Mouse (Mus musculus) liver, embryonic 14 days (tissue): ENCODE data around the gene Tmc8. TPM values are rescaled to one million over a fixed set of nuclear protein-coding genes. Genes with fewer than 3 reads are reported as not detected.

Experiments used
- polyA plus RNA-seq: library from polyadenylated mRNA; depleted of rRNA; stranded (reverse); fragments of >200 nt; gene quantifications from 2 replicates; pipeline ENCODE4 v1.2.3, GENCODE M21; 2012; rRNA removed

Tmc8 gene
- polyA plus RNA-seq: 21.0 and 30.8 TPM in 2 replicates

GRCm38 (mm10) chr11:117781993-117782704 is at the start of gene Tmc8, which contains the start of gene Tmc6:
Tmc8 (plus strand) TSS chr11:117782076.
Tmc6 (minus strand) TSS chr11:117782198.

GRCm38 (mm10) chr11:117797511-117798159 is 15.8 kb downstream of the Tmc8 start, which contains the start of gene 6030468B19Rik:
6030468B19Rik (plus strand) TSS chr11:117797660.

GRCm38 (mm10) chr11:117809407-117810311 is 27.8 kb downstream of the Tmc8 start, which contains the start of the genes Gm20708 and Syngr2:
Gm20708 (plus strand) TSS chr11:117809668.
Syngr2 (plus strand) TSS chr11:117809668.

GRCm38 (mm10) chr11:117825333-117826101 is 43.6 kb downstream of the Tmc8 start, which contains the start of the genes Afmid and Tk1:
Afmid (plus strand) TSS chr11:117825924.
Tk1 (minus strand) TSS chr11:117826092.

Other genes with a start within 250 kb of the Tmc8 start
- gene Tnrc6c, start 127.8 kb upstream of the Tmc8 start, polyA plus RNA-seq: 3.4 and 3.6 TPM in 2 replicates
- gene Tmc6, start 122 bp downstream of the Tmc8 start, polyA plus RNA-seq: 46.8 and 53.2 TPM in 2 replicates
- gene 6030468B19Rik, start 15.6 kb downstream of the Tmc8 start, polyA plus RNA-seq: 76.6 and 99.3 TPM in 2 replicates
- 0.02 TPM in 1 of 2 replicates, not detected in the other for gene Gm20708, start 27.6 kb downstream of the Tmc8 start, polyA plus RNA-seq
- 31.2 and 42.0 TPM in 2 replicates for gene Syngr2, start 27.6 kb downstream of the Tmc8 start, polyA plus RNA-seq
- gene Afmid, start 43.8 kb downstream of the Tmc8 start, polyA plus RNA-seq: 7.4 and 8.4 TPM in 2 replicates
- gene Tk1, start 44.0 kb downstream of the Tmc8 start, polyA plus RNA-seq: 124 and 146 TPM in 2 replicates
- 186 and 213 TPM in 2 replicates for gene Birc5, start 67.2 kb downstream of the Tmc8 start, polyA plus RNA-seq
- gene Tmem235, start 78.7 kb downstream of the Tmc8 start, polyA plus RNA-seq: 0.02 TPM in 1 of 2 replicates, not detected in the other
- gene Tha1, start 91.4 kb downstream of the Tmc8 start, polyA plus RNA-seq: 1.3 and 1.4 TPM in 2 replicates
- 6.8 and 8.0 TPM in 2 replicates for gene Socs3, start 188.0 kb downstream of the Tmc8 start, polyA plus RNA-seq
- gene Pgs1, start 204.2 kb downstream of the Tmc8 start, polyA plus RNA-seq: 11.4 and 13.1 TPM in 2 replicates